Mouse (Mus musculus) common myeloid progenitor, adult 5-6 weeks (primary cell): ENCODE measurements around the gene Plcl1. TPM values are rescaled to one million over a fixed set of nuclear protein-coding genes. Genes with fewer than 3 reads are reported as not detected.
A peak's percentile ranks its signal among the peaks of the same experiment; 100 is the strongest.
"Not testable (repeated sequence)": the region's sequence is repeated elsewhere in the genome, so short reads cannot be mapped to it uniquely, and the experiment has no call there.

Source experiments
- ATAC-seq: replicated peaks from 2 replicates; pipeline ENCODE4 v1.8.0; 2016; ENCODE audit warnings: low read depth, mild to moderate bottlenecking, moderate TSS enrichment, inconsistent platforms; ENCODE audit not compliant: poor library complexity, severe bottlenecking
- total RNA-seq: library from RNA; stranded (forward); fragments of 200-1000, 187-1606 nt; gene quantifications from 2 replicates; pipeline ENCODE4 v1.2.3, GENCODE M21; 2017

Gene Plcl1
- total RNA-seq, 1 experiment from 2014 or later = 0.05 TPM

GRCm38 (mm10) chr1:55436589-55436988, 30.9 kb downstream of the Plcl1 start:
- peak; percentile 66 for ATAC-seq

GRCm38 (mm10) chr1:55437095-55437494, 31.4 kb downstream of the Plcl1 start:
- peak; percentile 18; the same call in 1 of the 2 replicates for ATAC-seq

- no peak for ATAC-seq
Measured at GRCm38 (mm10) chr1:55438617-55439016, 32.9 kb downstream of the Plcl1 start.

- no peak for ATAC-seq
Measured at GRCm38 (mm10) chr1:55445043-55445688, 39.4 kb downstream of the Plcl1 start.

- no peak for ATAC-seq
Measured at GRCm38 (mm10) chr1:55445689-55446044, 39.9 kb downstream of the Plcl1 start.

GRCm38 (mm10) chr1:55446273-55446672, 40.6 kb downstream of the Plcl1 start:
- ATAC-seq = 0 out of 2 replicates have a peak, but pooled peaks have one; percentile 42

- ATAC-seq = no peak
Measured at GRCm38 (mm10) chr1:55446876-55447275, 41.2 kb downstream of the Plcl1 start.

- no peak for ATAC-seq
Measured at GRCm38 (mm10) chr1:55447661-55448060, 41.9 kb downstream of the Plcl1 start.

GRCm38 (mm10) chr1:55448104-55448503, 42.4 kb downstream of the Plcl1 start:
- ATAC-seq = no peak

GRCm38 (mm10) chr1:55449779-55450178, 44.1 kb downstream of the Plcl1 start:
- ATAC-seq = no peak

GRCm38 (mm10) chr1:55454119-55454518, 48.4 kb downstream of the Plcl1 start:
- no peak for ATAC-seq

- no peak for ATAC-seq
Measured at GRCm38 (mm10) chr1:55462301-55462700, 56.6 kb downstream of the Plcl1 start.

GRCm38 (mm10) chr1:55473756-55474155, 68.0 kb downstream of the Plcl1 start:
- no peak for ATAC-seq

GRCm38 (mm10) chr1:55474976-55475375, 69.3 kb downstream of the Plcl1 start:
- no peak for ATAC-seq

GRCm38 (mm10) chr1:55487371-55487770, 81.7 kb downstream of the Plcl1 start:
- not testable (repeated sequence) for ATAC-seq

GRCm38 (mm10) chr1:55488261-55488660, 82.5 kb downstream of the Plcl1 start:
- peak; percentile 73 for ATAC-seq

GRCm38 (mm10) chr1:55489355-55489754, 83.6 kb downstream of the Plcl1 start:
- ATAC-seq = no peak

GRCm38 (mm10) chr1:55499872-55500271, 94.2 kb downstream of the Plcl1 start:
- no peak for ATAC-seq

- ATAC-seq = no peak
Measured at GRCm38 (mm10) chr1:55500981-55501682, 95.4 kb downstream of the Plcl1 start.

- no peak for ATAC-seq
Measured at GRCm38 (mm10) chr1:55505811-55506210, 100.1 kb downstream of the Plcl1 start.

- peak; percentile 72; the same call in 1 of the 2 replicates for ATAC-seq
Measured at GRCm38 (mm10) chr1:55507061-55507460, 101.3 kb downstream of the Plcl1 start.

GRCm38 (mm10) chr1:55509587-55509986, 103.9 kb downstream of the Plcl1 start:
- ATAC-seq = no peak
